Mouse (Mus musculus) kidney, adult 8-10 months (tissue): ENCODE measurements around the gene Ccr7.

Experiments
- DNase-seq, 2 experiments: peaks; one replicate each; pipeline ENCODE4 v3.0.0; 2022

Gene Ccr7

GRCm38 (mm10) chr11:99153767-99154753 is 817 bp downstream of the Ccr7 start:
- no peak for DNase-seq

- no peak for DNase-seq
Measured at GRCm38 (mm10) chr11:99152323-99153144, 2.3 kb downstream of the Ccr7 start.

- DNase-seq = no peak
Measured at GRCm38 (mm10) chr11:99151333-99151930, 3.4 kb downstream of the Ccr7 start.

GRCm38 (mm10) chr11:99150889-99151288 is 4.0 kb downstream of the Ccr7 start:
- no peak for DNase-seq

- DNase-seq = peak; percentile 30 to 73
Measured at GRCm38 (mm10) chr11:99149898-99150757, 4.7 kb downstream of the Ccr7 start.

GRCm38 (mm10) chr11:99148896-99149703 is 5.8 kb downstream of the Ccr7 start:
- DNase-seq = no peak

- DNase-seq = no peak
Measured at GRCm38 (mm10) chr11:99148400-99148799, 6.5 kb downstream of the Ccr7 start.

- no peak for DNase-seq
Measured at GRCm38 (mm10) chr11:99147920-99148289, 7.0 kb downstream of the Ccr7 start.

GRCm38 (mm10) chr11:99147041-99147919 is 7.6 kb downstream of the Ccr7 start:
- DNase-seq = no peak

- DNase-seq = no peak
Measured at GRCm38 (mm10) chr11:99146558-99146957, 8.3 kb downstream of the Ccr7 start.

- DNase-seq = no peak
Measured at GRCm38 (mm10) chr11:99145765-99146164, 9.1 kb downstream of the Ccr7 start.

GRCm38 (mm10) chr11:99144940-99145339 is 9.9 kb downstream of the Ccr7 start:
- no peak for DNase-seq

- DNase-seq = no peak
Measured at GRCm38 (mm10) chr11:99144456-99144855, 10.4 kb downstream of the Ccr7 start.

GRCm38 (mm10) chr11:99143123-99144082 is 11.5 kb downstream of the Ccr7 start:
- DNase-seq = no peak

GRCm38 (mm10) chr11:99142493-99143095 is 12.3 kb downstream of the Ccr7 start:
- DNase-seq = no peak

- no peak for DNase-seq
Measured at GRCm38 (mm10) chr11:99142046-99142445, 12.8 kb downstream of the Ccr7 start.

GRCm38 (mm10) chr11:99141600-99141999 is 13.3 kb downstream of the Ccr7 start:
- DNase-seq = no peak

- no peak for DNase-seq
Measured at GRCm38 (mm10) chr11:99138976-99139375, 15.9 kb downstream of the Ccr7 start.

- no peak for DNase-seq
Measured at GRCm38 (mm10) chr11:99137385-99137784, 17.5 kb downstream of the Ccr7 start.
